21 mouse cellular contexts compared by ENCODE assay signal in the genomic region with DNA sequence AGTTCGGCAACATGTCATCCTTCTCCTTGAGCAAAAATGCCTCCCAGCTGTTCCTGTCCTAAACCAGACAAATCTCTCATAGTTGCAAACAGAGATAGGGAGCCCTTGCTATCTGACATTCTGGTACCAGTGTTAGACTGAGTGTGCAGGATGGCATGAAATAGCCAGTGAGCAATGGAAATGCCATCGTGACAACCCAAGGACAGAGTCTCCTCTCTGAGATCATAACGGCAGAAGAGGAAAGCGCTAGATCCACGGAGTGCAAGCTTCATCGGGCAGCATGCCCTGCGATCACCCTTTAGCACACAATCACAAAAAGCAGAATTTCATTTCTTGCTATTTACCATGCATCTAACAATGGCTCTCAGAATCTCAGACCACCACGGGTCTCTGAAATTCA.
"Had no signal": no experiment of that assay in that cellular context is flagged by ENCODE, and none has a peak within 500 bp of the region (broad histone marks: within the 10 kb centered on the region; RNA-seq: fewer than 3 reads in every experiment).

No protein-coding gene starts in this region.

- H3K27me3 ChIP-seq: liver, embryonic 13.5 days; megakaryocyte, embryonic 14.5 days; midbrain, embryonic 13.5 days; neural tube, embryonic 13.5 days had no signal

- H3K36me3 ChIP-seq: liver, embryonic 13.5 days; midbrain, embryonic 10.5 days; midbrain, embryonic 13.5 days; neural tube, embryonic 13.5 days had no signal

- H3K9me3 ChIP-seq: liver, embryonic 13.5 days; midbrain, embryonic 10.5 days; midbrain, embryonic 13.5 days; neural tube, embryonic 13.5 days had no signal

- H3K4me3 ChIP-seq: layer of hippocampus, adult 2 months; left cerebral cortex, adult 2 months; liver, embryonic 13.5 days; megakaryocyte, embryonic 14.5 days; midbrain, embryonic 10.5 days; midbrain, embryonic 13.5 days; myocyte; neural tube, embryonic 13.5 days had no signal

- DNase-seq: kidney, adult 9 months; kidney, postnatal 25 days; layer of hippocampus, adult 9-11 months; layer of hippocampus, postnatal 36 days; liver, embryonic 13.5 days; lung, adult 2 months; lung, postnatal 36 days; retina, postnatal 1 day; thymus, adult 2 months; thymus, postnatal 14 days; thymus, postnatal 4 days had no signal

- H3K27ac ChIP-seq: kidney, postnatal 0 days; layer of hippocampus, adult 2 months; left cerebral cortex, adult 2 months; liver, embryonic 13.5 days; midbrain, embryonic 10.5 days; midbrain, embryonic 13.5 days; neural tube, embryonic 13.5 days had no signal

- H3K4me1 ChIP-seq: liver, embryonic 13.5 days; megakaryocyte, embryonic 14.5 days; midbrain, embryonic 10.5 days; midbrain, embryonic 13.5 days; neural tube, embryonic 13.5 days had no signal

- H3K4me2 ChIP-seq: liver, embryonic 13.5 days; midbrain, embryonic 13.5 days; neural tube, embryonic 13.5 days had no signal

- ATAC-seq: lung, postnatal 0 days; midbrain, embryonic 13.5 days; midbrain, embryonic 16.5 days had no signal

- H3K9ac ChIP-seq: liver, embryonic 13.5 days; midbrain, embryonic 13.5 days; neural tube, embryonic 13.5 days had no signal
